Mouse (Mus musculus) limb, embryonic 14.5 days (tissue): ENCODE measurements around the gene Camk2g. TPM values are rescaled to one million over a fixed set of nuclear protein-coding genes. Genes with fewer than 3 reads are reported as not detected.
A peak's percentile ranks its signal among the peaks of the same experiment; 100 is the strongest.

ENCODE experiments used
- ATAC-seq: fragments of 200-750 bp; cut with Nextera tagmentation; 2 replicates; pipeline ENCODE4 v1.8.0; 2017; ENCODE audit warnings: low read depth, moderate number of reproducible peaks, moderate TSS enrichment; ENCODE audit not compliant: low FRiP score
- DNase-seq: peaks from one replicate; pipeline ENCODE4 v3.0.0-alpha.2; 2015; ENCODE audit warnings: low spot score
- H3K27ac ChIP-seq: fragments of 300-500 bp; sonication (generic); replicated peaks from 2 replicates; pipeline ENCODE4 v1.5.1; 2014; ENCODE audit warnings: low read depth, mild to moderate bottlenecking, low read length, moderate library complexity, mixed read lengths
- H3K27me3 ChIP-seq: fragments of 300-500 bp; sonication (generic); 2 replicates; pipeline ENCODE4 v1.6.1; 2014; ENCODE audit warnings: low read length, mixed read lengths; ENCODE audit not compliant: control insufficient read depth, insufficient read depth
- H3K36me3 ChIP-seq: fragments of 300-500 bp; sonication (generic); 2 replicates; pipeline ENCODE4 v1.6.1; 2014; ENCODE audit warnings: mild to moderate bottlenecking, low read length, moderate library complexity, mixed read lengths; ENCODE audit not compliant: control insufficient read depth, insufficient read depth
- H3K4me1 ChIP-seq: fragments of 300-500 bp; sonication (generic); 2 replicates; pipeline ENCODE4 v1.6.1; 2014; ENCODE audit warnings: antibody characterized with exemption, low read length, mixed read lengths; ENCODE audit not compliant: control insufficient read depth, insufficient read depth
- H3K4me2 ChIP-seq: fragments of 300-500 bp; sonication (generic); replicated peaks from 2 replicates; pipeline ENCODE4 v1.6.1; 2014; ENCODE audit warnings: low read depth, mild to moderate bottlenecking, low read length, moderate library complexity; ENCODE audit not compliant: severe bottlenecking
- H3K4me3 ChIP-seq: fragments of 300-500 bp; sonication (generic); replicated peaks from 2 replicates; pipeline ENCODE4 v1.5.1; 2014; ENCODE audit warnings: low read length
- H3K9ac ChIP-seq: fragments of 300-500 bp; sonication (generic); 2 replicates; pipeline ENCODE4 v1.6.1; 2014; ENCODE audit warnings: mild to moderate bottlenecking, low read depth, low read length, moderate library complexity; ENCODE audit not compliant: severe bottlenecking
- H3K9me3 ChIP-seq: fragments of 300-500 bp; sonication (generic); 2 replicates; pipeline ENCODE4 v1.6.1; 2016; ENCODE audit warnings: low read length; ENCODE audit not compliant: control insufficient read depth
- POLR2A ChIP-seq: fragments of 200-500 bp; IDR thresholded peaks from 2 replicates; pipeline ENCODE4 v1.8.0; 2012; ENCODE audit warnings: inconsistent platforms, mild to moderate bottlenecking, moderate library complexity, borderline replicate concordance; ENCODE audit not compliant: insufficient read depth, insufficient read length; ENCODE audit errors: extremely low read depth
- WGBS: fragments of 180-500 bp; shearing (Covaris S2); extraction: QIAGEN DNeasy Blood & Tissue Kit; methylation state at CpG from one replicate; pipeline ENCODE4 v1.1.7; 2014; 5-methylcytosine and 5-hydroxymethylcytosine counted together
- polyA plus RNA-seq, 2 experiments: library from polyadenylated mRNA; depleted of rRNA in 1 of 2; stranded (reverse) in 1 of 2; unstranded in 1 of 2; fragments of >200 nt; fragmentation: Nextera tagmentation in 1 of 2; extraction: Ambion mirVana in 1 of 2; gene quantifications; 2 replicates each; pipeline versions ENCODE4 v1.2.1 to v1.2.3; 2012 to 2014

The Camk2g gene
- polyA plus RNA-seq, 2 experiments, result 58.4 to 60.5 TPM

DNA sequence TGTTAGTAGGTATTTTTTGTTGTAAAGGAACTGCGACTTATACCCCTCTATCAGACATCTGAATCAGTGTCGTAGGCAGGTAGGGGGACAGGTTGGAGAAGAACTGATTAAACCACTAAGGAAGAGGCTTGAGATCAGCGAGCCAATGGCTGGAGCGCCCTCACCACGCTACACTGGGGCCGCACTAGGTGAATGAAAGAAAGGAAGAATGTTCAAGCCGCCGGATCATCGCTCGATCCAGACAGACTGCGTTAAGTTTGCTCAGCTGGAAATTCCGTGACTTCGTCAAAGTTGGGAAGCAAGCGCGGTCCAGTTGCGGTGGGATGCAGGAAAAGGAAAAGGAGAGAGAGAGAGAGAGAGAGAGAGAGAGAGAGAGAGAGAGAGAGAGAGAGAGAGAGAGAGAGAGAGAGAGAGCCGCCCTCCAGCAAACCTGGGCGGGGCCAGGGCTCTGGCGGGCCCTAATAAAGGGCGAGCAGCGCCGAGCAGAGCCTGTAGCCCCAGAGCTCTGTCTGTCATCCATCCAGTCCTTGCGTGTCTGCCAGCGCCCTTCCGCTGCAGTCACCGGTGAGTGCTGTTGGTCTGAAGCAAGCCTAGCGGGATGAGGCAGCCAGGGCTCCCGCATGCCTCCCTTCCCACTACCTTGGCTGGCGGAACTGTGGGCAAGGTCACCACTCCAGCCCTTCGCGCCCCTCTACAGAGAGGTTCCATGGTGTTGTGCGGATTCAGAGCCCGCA is 42.5 kb upstream of the Camk2g start, which contains the start of gene Plau:
Plau (plus strand) TSS at position 490 of the 734 bp plus-strand sequence.
- DNase-seq (peak; percentile 84), ATAC-seq (peak; percentile 89)
- Histone ChIP-seq H3K9me3 (no peaks in the 10 kb centered on the region), H3K27ac (no peak within 1 kb of the TSS), H3K4me3 (peak within 1 kb of the TSS; percentile 41), H3K27me3 (no peaks in the 10 kb centered on the region), H3K4me2 (peak within 1 kb of the TSS; percentile 76), H3K4me1 (peaks cover 3% of the 10 kb centered on the region; the same call in 1 of the 2 replicates), H3K36me3 (0 out of 2 replicates have a peak, but pooled peaks cover 3% of the 10 kb centered on the region), H3K9ac (peak within 1 kb of the TSS; percentile 65)
- TF ChIP-seq POLR2A, result 0 out of 2 replicates have a peak, but pooled peaks have one; percentile 17
- under 1% methylated on average over 27 of the region's 33 CpGs for WGBS

GRCm38 (mm10) chr14:20834136-20834535 is 40.2 kb upstream of the Camk2g start:
- Histone ChIP-seq H3K9me3 (no peaks in the 10 kb centered on the region), H3K27me3 (no peaks in the 10 kb centered on the region), H3K4me3 (no peak overlapping the region), H3K4me2 (no peak overlapping the region), H3K9ac (no peak overlapping the region), H3K27ac (no peak overlapping the region), H3K4me1 (peaks cover 9% of the 10 kb centered on the region; the same call in 1 of the 2 replicates), H3K36me3 (0 out of 2 replicates have a peak, but pooled peaks cover 3% of the 10 kb centered on the region)
- DNase-seq (no peak), ATAC-seq (no peak)
- no peak for TF ChIP-seq POLR2A
- 46% methylated on average over 7 of the region's 7 CpGs for WGBS

DNA sequence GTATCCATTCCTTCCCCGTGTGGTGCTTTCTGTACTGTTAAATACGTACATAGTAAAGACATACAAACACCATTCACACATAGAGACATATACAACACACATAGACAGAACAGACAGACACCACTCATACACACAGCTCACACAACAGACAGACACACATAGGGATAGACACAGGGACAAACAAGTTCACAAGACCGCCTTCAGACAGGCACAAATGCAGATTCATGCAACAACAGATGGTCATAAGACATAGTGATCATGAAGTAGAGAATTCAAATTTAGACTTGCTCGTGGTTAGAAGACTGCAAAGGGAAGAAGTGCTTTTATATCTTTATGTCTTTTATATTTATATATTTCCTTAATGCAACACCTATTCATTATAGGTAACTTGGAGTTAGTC is 39.6 kb upstream of the Camk2g start:
- ATAC-seq (no peak), DNase-seq (no peak)
- no peak overlapping the region for H3K27ac ChIP-seq
- no peaks in the 10 kb centered on the region for H3K36me3 ChIP-seq
- no peak overlapping the region for H3K4me2 ChIP-seq
- H3K9ac ChIP-seq, result no peak overlapping the region
- H3K4me3 ChIP-seq, result no peak overlapping the region
- WGBS, result 91% methylated on average over 4 of the region's 4 CpGs
- H3K27me3 ChIP-seq, result no peaks in the 10 kb centered on the region
- no peak for TF ChIP-seq POLR2A
- peaks cover 9% of the 10 kb centered on the region; the same call in 1 of the 2 replicates for H3K4me1 ChIP-seq
- no peaks in the 10 kb centered on the region for H3K9me3 ChIP-seq

- Histone ChIP-seq H3K9me3 (no peaks in the 10 kb centered on the region), H3K27ac (no peak overlapping the region), H3K4me1 (peaks cover 6% of the 10 kb centered on the region; the same call in 1 of the 2 replicates), H3K9ac (no peak overlapping the region), H3K4me2 (no peak overlapping the region), H3K27me3 (no peaks in the 10 kb centered on the region), H3K36me3 (no peaks in the 10 kb centered on the region), H3K4me3 (no peak overlapping the region)
- TF ChIP-seq POLR2A, result no peak
- DNase-seq, result no peak
- ATAC-seq, result no peak
- 77% methylated on average over 1 of the region's 1 CpGs for WGBS
These were observed 38.0 kb upstream of the Camk2g start for GRCm38 (mm10) chr14:20831915-20832314.

GRCm38 (mm10) chr14:20831141-20831910 is 37.4 kb upstream of the Camk2g start:
- no peak overlapping the region for H3K4me3 ChIP-seq
- DNase-seq (peak; percentile 38), ATAC-seq (peak; percentile 68; the same call in 1 of the 2 replicates)
- no peak overlapping the region for H3K4me2 ChIP-seq
- TF ChIP-seq POLR2A, result no peak
- H3K4me1 ChIP-seq, result peaks cover 6% of the 10 kb centered on the region; the same call in 1 of the 2 replicates
- no peak overlapping the region for H3K9ac ChIP-seq
- no peaks in the 10 kb centered on the region for H3K36me3 ChIP-seq
- WGBS, result 59% methylated on average over 9 of the region's 9 CpGs
- H3K9me3 ChIP-seq, result no peaks in the 10 kb centered on the region
- no peaks in the 10 kb centered on the region for H3K27me3 ChIP-seq
- H3K27ac ChIP-seq, result no peak overlapping the region
